Mouse (Mus musculus): ENCODE measurements around the gene Crtc2.

DNA sequence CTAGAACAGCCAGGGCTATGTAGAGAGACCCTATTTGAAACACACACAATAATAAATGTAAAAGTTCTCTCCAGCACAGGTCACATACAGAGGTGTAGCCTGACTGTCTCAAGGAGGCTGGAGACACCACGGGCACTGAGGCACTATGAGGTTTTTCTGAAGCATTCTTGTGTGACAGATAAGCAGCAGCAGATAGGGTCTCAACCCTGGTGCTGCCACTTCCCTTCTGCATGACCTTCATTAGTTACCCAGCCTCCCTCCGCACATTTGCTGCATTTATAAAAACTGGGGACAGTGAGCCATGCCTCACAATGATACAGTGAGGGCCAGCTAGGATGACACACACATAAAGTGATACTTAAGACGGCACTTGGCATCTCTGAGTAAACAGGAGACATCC lies 31.0 kb upstream of the Crtc2 start:
- TF ChIP-seq CTCF (IDR thresholded peaks at IDR 0.05; ENCODE audit: low read depth, low read length) = no peak
- no peak for TF ChIP-seq EP300 (IDR thresholded peaks at IDR 0.05; ENCODE audit: insufficient read depth, low read depth, low read length)
- TF ChIP-seq POLR2A (IDR thresholded peaks at IDR 0.05; ENCODE audit: insufficient read depth, low read length) = no peak

Data from ES-Bruce4 (cell line).